Mouse (Mus musculus) CH12.LX (cell line): Measurements from ENCODE around the gene Rhpn2. TPM values are rescaled to one million over a fixed set of nuclear protein-coding genes. Genes with fewer than 3 reads are reported as not detected.

Source experiments
- DNase-seq: peaks from one replicate; pipeline ENCODE4 v3.0.0-alpha.2; 2013; ENCODE audit errors: extremely low read depth
- H3K27ac ChIP-seq: 2 replicates; pipeline ENCODE4 v1.5.1; 2012; ENCODE audit warnings: low read depth, mild to moderate bottlenecking, control low read depth, moderate library complexity; ENCODE audit not compliant: insufficient read depth
- H3K27me3 ChIP-seq: replicated peaks from 2 replicates; pipeline ENCODE3; 2012; ENCODE audit warnings: inconsistent platforms
- H3K36me3 ChIP-seq, 2 experiments: replicated peaks in 1 of 2; 2 replicates each; pipeline versions ENCODE3 to v1.6.1; 2012; ENCODE audit warnings: inconsistent platforms in 1 of 2, low read length in 1 of 2, mild to moderate bottlenecking in 1 of 2, mixed read lengths in 1 of 2, moderate library complexity in 1 of 2; ENCODE audit not compliant: control insufficient read depth in 1 of 2, insufficient read depth in 1 of 2
- H3K4me1 ChIP-seq, 2 experiments: 2 replicates each; pipeline ENCODE4 v1.6.1; 2012; ENCODE audit warnings: inconsistent platforms in 1 of 2, moderate library complexity in 1 of 2; ENCODE audit not compliant: insufficient read depth in 2 of 2, control insufficient read depth in 1 of 2
- H3K4me2 ChIP-seq: 2 replicates; pipeline ENCODE4 v1.6.1; 2012; ENCODE audit warnings: low read depth, mild to moderate bottlenecking, control low read depth; ENCODE audit not compliant: poor library complexity, insufficient read depth, severe bottlenecking
- H3K4me3 ChIP-seq, 3 experiments: fragments of 150-350 bp in 1 of 3; sonication (generic) in 1 of 3; replicated peaks in 1 of 3; 2 replicates each; pipeline versions ENCODE3 to v1.5.1; 2011 to 2012; ENCODE audit warnings: low read depth in 2 of 3, low read length in 2 of 3, mild to moderate bottlenecking in 2 of 3, moderate library complexity in 2 of 3, control low read depth in 1 of 3, improper control_type of control experiment in 1 of 3, inconsistent platforms in 1 of 3, mixed read lengths in 1 of 3; ENCODE audit not compliant: poor library complexity in 1 of 3
- H3K79me2 ChIP-seq: replicated peaks from 2 replicates; pipeline ENCODE4 v1.6.1; 2012; ENCODE audit warnings: mild to moderate bottlenecking, moderate library complexity; ENCODE audit not compliant: control insufficient read depth, poor library complexity, insufficient read depth, severe bottlenecking; ENCODE audit errors: extremely low read depth
- H3K9ac ChIP-seq: 2 replicates; pipeline ENCODE4 v1.6.1; 2012; ENCODE audit warnings: low read depth, mild to moderate bottlenecking, control low read depth, moderate library complexity; ENCODE audit not compliant: insufficient read depth
- H3K9me3 ChIP-seq: replicated peaks from 2 replicates; pipeline ENCODE3; 2012; ENCODE audit warnings: low read length, inconsistent platforms, mixed read lengths
- BHLHE40 ChIP-seq: IDR thresholded peaks from 2 replicates; pipeline ENCODE4 v1.6.1; 2011; ENCODE audit warnings: mild to moderate bottlenecking, low read depth, low read length, improper control_type of control experiment
- CTCF ChIP-seq, 2 experiments: IDR thresholded peaks in 1 of 2; conservative IDR thresholded peaks in 1 of 2; 2 replicates each; pipeline ENCODE4 v1.5.1; 2011 to 2012; ENCODE audit warnings: low read depth in 2 of 2, low read length in 2 of 2, improper control_type of control experiment in 1 of 2, inconsistent platforms in 1 of 2, mild to moderate bottlenecking in 1 of 2, moderate library complexity in 1 of 2
- ELF1 ChIP-seq: IDR thresholded peaks from 2 replicates; pipeline ENCODE4 v1.6.1; 2014; ENCODE audit warnings: low read depth, mild to moderate bottlenecking, inconsistent platforms, low read length, improper control_type of control experiment
- ETS1 ChIP-seq: conservative IDR thresholded peaks from 2 replicates; pipeline ENCODE4 v1.6.1; 2012; ENCODE audit warnings: low read depth, mild to moderate bottlenecking, inconsistent platforms, low read length, improper control_type of control experiment, moderate library complexity
- GABPA ChIP-seq: IDR thresholded peaks from 2 replicates; pipeline ENCODE4 v1.6.1; 2012; ENCODE audit warnings: low read depth, low read length, improper control_type of control experiment, inconsistent platforms; ENCODE audit not compliant: insufficient replicate concordance
- HCFC1 ChIP-seq: IDR thresholded peaks from 2 replicates; pipeline ENCODE4 v1.6.1; 2012; ENCODE audit warnings: low read depth, mild to moderate bottlenecking, inconsistent platforms, low read length, improper control_type of control experiment
- JUN ChIP-seq: IDR thresholded peaks from 2 replicates; pipeline ENCODE4 v1.6.1; 2011; ENCODE audit warnings: low read depth, mild to moderate bottlenecking, low read length, improper control_type of control experiment, moderate library complexity; ENCODE audit not compliant: insufficient read depth
- JUND ChIP-seq: conservative IDR thresholded peaks from 2 replicates; pipeline ENCODE4 v1.6.1; 2011; ENCODE audit warnings: low read depth, low read length, improper control_type of control experiment
- KAT2A ChIP-seq: IDR thresholded peaks from 2 replicates; pipeline ENCODE4 v1.6.1; 2012; ENCODE audit warnings: low read length, improper control_type of control experiment, inconsistent platforms; ENCODE audit not compliant: insufficient replicate concordance
- MAFK ChIP-seq: IDR thresholded peaks from 2 replicates; pipeline ENCODE4 v1.6.1; 2011; ENCODE audit warnings: low read length, improper control_type of control experiment; ENCODE audit not compliant: insufficient replicate concordance
- MAZ ChIP-seq: IDR thresholded peaks from 2 replicates; pipeline ENCODE4 v1.6.1; 2012; ENCODE audit warnings: low read depth, mild to moderate bottlenecking, inconsistent platforms, low read length, improper control_type of control experiment, moderate library complexity
- PAX5 ChIP-seq: IDR thresholded peaks from 2 replicates; pipeline ENCODE4 v1.6.1; 2012; ENCODE audit warnings: low read length, inconsistent platforms, mixed read lengths
- POLR2AphosphoS2 ChIP-seq: IDR thresholded peaks from 2 replicates; pipeline ENCODE4 v1.6.1; 2011; ENCODE audit warnings: low read depth, low read length, improper control_type of control experiment
- SIN3A ChIP-seq: IDR thresholded peaks from 2 replicates; pipeline ENCODE4 v1.6.1; 2012; ENCODE audit warnings: low read length, improper control_type of control experiment, inconsistent platforms
- SMC3 ChIP-seq: IDR thresholded peaks from 2 replicates; pipeline ENCODE4 v1.6.1; 2011; ENCODE audit warnings: low read depth, low read length, improper control_type of control experiment
- TBP ChIP-seq: conservative IDR thresholded peaks from 2 replicates; pipeline ENCODE4 v1.6.1; 2011; ENCODE audit warnings: low read depth, low read length, improper control_type of control experiment
- TCF12 ChIP-seq: IDR thresholded peaks from 2 replicates; pipeline ENCODE4 v1.6.1; 2014; ENCODE audit warnings: low read depth, mild to moderate bottlenecking, inconsistent platforms, low read length, improper control_type of control experiment
- UBTF ChIP-seq: IDR thresholded peaks from 2 replicates; pipeline ENCODE4 v1.6.1; 2012; ENCODE audit warnings: low read depth, mild to moderate bottlenecking, inconsistent platforms, low read length, improper control_type of control experiment, moderate library complexity
- ZKSCAN1 ChIP-seq: IDR thresholded peaks from 2 replicates; pipeline ENCODE4 v1.6.1; 2012; ENCODE audit warnings: low read depth, inconsistent platforms, low read length, improper control_type of control experiment, borderline replicate concordance
- ZNF384 ChIP-seq: IDR thresholded peaks from 2 replicates; pipeline ENCODE4 v1.6.1; 2012; ENCODE audit warnings: low read depth, low read length, improper control_type of control experiment, inconsistent platforms
- dilution Hi-C: fragments of 300-500 bp; cut with MboI; formaldehyde crosslinking; loops from 2 replicates; pipeline ENCODE4 v1.14.3; 2020; ENCODE audit warnings: low sequenced_read_pairs; ENCODE audit not compliant: extremely low pct_unique_long_range_greater_than_20kb, extremely low pct_ligation_motif_present
- in situ Hi-C: fragments of 300-500 bp; cut with MboI; formaldehyde crosslinking; loops from 3 replicates; pipeline ENCODE4 v1.14.3; 2019; ENCODE audit warnings: low sequenced_read_pairs, low pct_ligation_motif_present, low pct_unique_long_range_greater_than_20kb, mixed read lengths
- polyA plus RNA-seq: library from polyadenylated mRNA; unstranded; fragments of >175 nt; gene quantifications from 2 replicates; pipeline ENCODE4 v1.2.1, GENCODE M21; 2012; ENCODE audit warnings: low read depth; ENCODE audit not compliant: insufficient read length
- total RNA-seq, 2 experiments: library from RNA; depleted of rRNA; stranded (reverse); fragments of 300-350 nt in 1 of 2; fragments of >200 nt in 1 of 2; gene quantifications; 2 replicates each; pipeline ENCODE4 v1.2.3; 2012 to 2014

The Rhpn2 gene
- total and polyA plus RNA-seq, 3 experiments: 0.13 to 0.63 (median 0.17) TPM

- dilution Hi-C loops: no loop called here
Observed at GRCm38 (mm10) chr7:35311214-35311613, 22.8 kb upstream of the Rhpn2 start.

GRCm38 (mm10) chr7:35314156-35314555 lies 19.8 kb upstream of the Rhpn2 start:
- Histone ChIP-seq H3K9me3 (peaks cover 3% of the 10 kb centered on the region), H3K36me3 (peaks cover 3 to 37% of the 10 kb centered on the region in 2 experiments), H3K4me3 (no peak overlapping the region), H3K79me2 (no peaks in the 10 kb centered on the region), H3K4me1 (peaks cover 5 to 12% of the 10 kb centered on the region in 2 experiments; a peak in 3 of 4 replicates), H3K4me2 (no peak overlapping the region), H3K27ac (no peak overlapping the region), H3K9ac (no peak overlapping the region), H3K27me3 (no peaks in the 10 kb centered on the region)
- dilution Hi-C loops (no loop called here), in situ Hi-C loops (no loop called here)
- TF ChIP-seq ETS1: no peak
- TF ChIP-seq UBTF: no peak
- TF ChIP-seq GABPA: no peak
- TF ChIP-seq POLR2AphosphoS2: no peak
- TF ChIP-seq ELF1: no peak
- TF ChIP-seq PAX5: no peak
- no peak for TF ChIP-seq TBP
- DNase-seq: no peak

More at GRCm38 (mm10) chr7:35311214-35311613, 22.8 kb upstream of the Rhpn2 start:
- no peak for DNase-seq
- H3K4me2 ChIP-seq: no peak overlapping the region
- no peak overlapping the region for H3K27ac ChIP-seq
- H3K4me1 ChIP-seq: no peaks in the 10 kb centered on the region
- no peak overlapping the region for H3K4me3 ChIP-seq
- in situ Hi-C loops: no loop called here
- peaks cover 21 to 66% of the 10 kb centered on the region in 2 experiments for H3K36me3 ChIP-seq
- H3K27me3 ChIP-seq: no peaks in the 10 kb centered on the region
- TF ChIP-seq KAT2A (no peak), TCF12 (no peak), MAZ (no peak), BHLHE40 (no peak), JUN (no peak), SMC3 (no peak), JUND (no peak), ZKSCAN1 (no peak), MAFK (no peak), ZNF384 (no peak), CTCF (conservative IDR thresholded peaks at IDR 0.05 in 1 of 2, IDR thresholded peaks at IDR 0.05 in 1 of 2; ENCODE audit: low read depth in 2 of 2, low read length in 2 of 2) (no peak), SIN3A (no peak), POLR2AphosphoS2 (no peak), UBTF (no peak), HCFC1 (no peak), TBP (no peak)
- no peak overlapping the region for H3K9ac ChIP-seq
- H3K9me3 ChIP-seq: no peaks in the 10 kb centered on the region
- H3K79me2 ChIP-seq: no peaks in the 10 kb centered on the region
